Mouse (Mus musculus) T-helper 17 cell (primary cell): ENCODE measurements around the gene 2210016L21Rik.

ENCODE experiments used
- in situ Hi-C, 2 experiments: fragments of 300-600 bp; cut with MboI, MseI; formaldehyde crosslinking; loops; 1 replicate in 1 of 2; 2 replicates in 1 of 2; pipeline ENCODE4 v1.15.1; 2025; ENCODE audit warnings: high pct_unique_total_duplicates in 2 of 2

2210016L21Rik gene

GRCm38 (mm10) chr5:114942766-114943130 lies 790 bp downstream of the 2210016L21Rik start:
- in situ Hi-C loops: no loop called here

DNA sequence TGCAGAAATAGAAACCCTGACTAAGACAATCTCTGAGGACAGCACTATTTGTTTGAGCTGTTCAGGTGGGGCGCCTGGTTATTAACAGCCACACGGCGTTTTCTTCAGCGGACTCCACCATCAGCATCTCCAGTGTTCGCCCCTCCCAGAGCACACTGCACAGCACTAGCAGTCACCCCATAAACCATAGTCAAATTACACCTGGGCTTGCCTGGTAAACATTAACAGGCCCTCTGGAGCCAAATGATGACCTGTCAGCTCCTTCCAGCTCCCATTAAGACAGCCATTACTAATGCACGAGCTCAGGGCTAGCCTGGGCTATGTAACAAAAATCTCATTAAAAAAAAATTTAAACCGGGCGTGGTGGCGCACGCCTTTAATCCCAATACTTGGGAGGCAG lies 3.1 kb downstream of the 2210016L21Rik start:
- in situ Hi-C loops: no loop called here

- in situ Hi-C loops: no loop called here
Observed at GRCm38 (mm10) chr5:114948891-114949290, 6.9 kb downstream of the 2210016L21Rik start.

GRCm38 (mm10) chr5:114949316-114949715 lies 7.4 kb downstream of the 2210016L21Rik start:
- in situ Hi-C loops: no loop called here

DNA sequence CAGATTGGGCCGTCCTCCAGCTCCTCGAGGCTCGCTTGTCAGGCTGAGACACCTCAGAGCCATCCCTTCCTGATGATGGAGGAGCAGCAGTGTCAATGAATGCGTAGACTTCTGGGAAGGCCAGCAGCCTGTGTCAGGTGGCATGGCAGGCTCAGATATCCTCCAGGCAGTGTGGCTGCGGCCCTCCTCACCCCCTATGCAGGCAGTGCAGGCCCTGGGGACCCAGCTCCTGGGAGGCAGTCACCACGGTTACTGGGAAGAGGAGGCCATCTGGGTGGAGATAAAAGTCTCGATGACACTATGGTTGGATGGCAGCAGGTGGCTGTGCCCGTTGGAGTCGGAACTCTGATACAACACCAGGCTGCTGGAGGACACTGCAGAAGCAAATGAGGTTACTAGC lies 7.9 kb downstream of the 2210016L21Rik start:
- in situ Hi-C loops: no loop called here

DNA sequence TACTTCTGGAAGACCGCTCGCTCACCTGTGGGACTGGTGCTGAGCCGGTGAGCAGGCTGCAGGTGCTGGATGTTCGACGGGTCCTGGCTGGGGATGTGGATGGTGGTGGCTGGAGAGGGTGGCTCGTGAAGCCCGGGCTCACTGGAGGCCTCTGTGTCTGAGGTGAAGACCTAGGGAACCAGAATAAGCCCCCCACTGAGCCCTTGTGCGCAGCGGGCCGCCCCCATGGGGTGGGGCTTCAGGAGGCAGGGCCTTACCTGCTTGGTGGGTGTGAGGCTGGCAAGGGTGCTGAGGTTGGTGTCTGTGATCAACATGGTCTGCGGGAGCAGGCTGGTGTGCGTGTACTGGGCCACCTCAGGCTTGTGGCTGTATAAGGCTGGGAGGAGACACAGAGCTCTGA lies 8.7 kb downstream of the 2210016L21Rik start:
- in situ Hi-C loops: no loop called here

GRCm38 (mm10) chr5:114951279-114951880 lies 9.4 kb downstream of the 2210016L21Rik start:
- in situ Hi-C loops: no loop called here

DNA sequence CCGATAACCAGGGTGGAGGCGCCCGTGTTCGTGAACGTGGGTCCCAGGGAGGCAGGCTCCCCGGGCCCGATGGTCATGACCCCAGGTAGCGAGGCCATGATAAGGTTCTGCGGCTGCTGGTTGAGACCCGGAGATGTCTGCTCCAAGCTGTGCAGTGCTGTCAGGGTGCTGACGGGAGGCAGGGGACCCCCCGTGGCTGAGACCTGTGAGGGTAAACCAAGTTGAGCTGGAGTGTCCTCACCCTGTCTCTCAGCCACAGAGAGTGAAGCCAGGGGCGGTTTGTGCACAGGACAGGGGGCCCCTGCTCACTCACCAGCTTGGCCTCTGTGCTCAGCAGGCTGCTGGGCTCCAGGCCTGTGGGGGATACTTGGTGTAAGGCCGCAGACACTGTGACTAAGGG lies 11.4 kb downstream of the 2210016L21Rik start:
- in situ Hi-C loops: no loop called here

- in situ Hi-C loops: no loop called here
Observed at GRCm38 (mm10) chr5:114958069-114958468, 16.1 kb downstream of the 2210016L21Rik start.

- in situ Hi-C loops: loop anchor here in 1 of 2 experiments (10.0 kb wide), 1 partner anchor 473 kb away; no protein-coding TSS in a partner anchor
Observed at GRCm38 (mm10) chr5:114961590-114962360, 19.8 kb downstream of the 2210016L21Rik start.

- in situ Hi-C loops: loop anchor here in 1 of 2 experiments (10.0 kb wide), 1 partner anchor 470 kb away; no protein-coding TSS in a partner anchor
Observed at GRCm38 (mm10) chr5:114964315-114964966, 22.5 kb downstream of the 2210016L21Rik start.

DNA sequence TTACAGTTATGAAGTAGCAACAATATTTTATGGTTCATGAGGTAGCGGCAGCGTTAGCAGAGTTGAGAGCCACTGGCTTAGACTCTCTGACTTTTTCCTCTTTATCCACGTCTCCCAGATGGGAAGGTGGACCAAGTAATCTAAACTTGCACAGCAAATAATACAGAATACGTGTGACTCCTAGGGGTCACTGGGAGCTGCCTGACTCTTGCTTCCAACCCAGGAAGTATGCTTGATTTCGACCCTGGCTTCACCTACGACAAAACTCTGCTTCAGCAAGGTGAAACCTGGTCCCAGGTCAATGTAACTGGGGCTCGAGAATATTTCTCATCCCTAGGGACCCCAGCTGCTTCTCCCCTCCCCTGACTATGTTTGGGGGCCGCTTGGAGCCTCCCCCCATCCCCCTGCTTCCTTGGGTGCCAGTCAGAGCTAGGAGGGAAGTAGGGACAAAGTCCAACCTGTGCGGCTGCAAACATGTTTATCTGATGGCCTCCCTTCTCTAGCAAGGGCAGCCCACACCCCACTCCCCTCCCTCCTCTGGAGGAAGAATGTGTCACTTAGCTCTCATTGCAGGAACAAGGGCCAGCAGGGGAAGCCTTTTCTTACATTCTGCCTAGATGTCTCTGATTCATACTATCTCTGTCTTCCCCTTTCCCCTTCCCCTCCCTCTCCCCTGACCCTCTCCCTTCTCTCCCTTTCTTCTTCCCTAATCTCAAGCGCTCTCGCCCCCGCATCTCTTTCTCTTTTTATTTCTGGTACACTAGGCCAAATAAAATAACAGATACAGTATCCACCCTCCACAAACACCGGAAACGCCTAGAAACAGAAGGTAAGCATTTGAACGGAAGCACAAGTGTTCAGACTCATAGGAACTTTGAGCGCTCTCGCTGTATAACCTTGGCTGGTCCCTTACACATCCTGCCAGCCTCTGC lies 23.3 kb downstream of the 2210016L21Rik start:
- in situ Hi-C loops: loop anchor here in 1 of 2 experiments (10.0 kb wide), 1 partner anchor 470 kb away; no protein-coding TSS in a partner anchor

- in situ Hi-C loops: loop anchor here in 1 of 2 experiments (10.0 kb wide), 1 partner anchor 467 kb away; no protein-coding TSS in a partner anchor
Observed at GRCm38 (mm10) chr5:114967523-114968268, 25.7 kb downstream of the 2210016L21Rik start.

DNA sequence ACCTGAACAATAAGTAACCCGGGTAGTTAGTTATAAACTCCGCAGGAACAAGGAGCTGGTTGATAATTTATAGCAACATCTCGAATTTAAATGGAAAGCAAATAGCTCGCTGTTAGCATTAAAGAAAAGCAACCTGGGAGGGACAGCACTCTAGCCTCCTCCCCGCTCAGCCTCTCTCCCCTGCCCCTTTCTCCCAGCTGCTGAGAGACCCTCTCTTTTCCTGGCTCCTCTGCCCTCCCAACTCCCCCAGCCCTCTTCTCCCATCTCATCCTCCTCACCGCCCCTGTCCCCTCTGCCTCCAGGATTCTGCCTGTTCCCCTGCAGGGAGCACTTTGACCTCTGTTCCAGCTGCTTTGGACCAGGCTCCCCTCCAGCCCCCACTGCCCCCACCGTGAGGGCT lies 26.7 kb downstream of the 2210016L21Rik start:
- in situ Hi-C loops: loop anchor here in 1 of 2 experiments (10.0 kb wide), 1 partner anchor 466 kb away; no protein-coding TSS in a partner anchor

GRCm38 (mm10) chr5:114969064-114969463 lies 27.1 kb downstream of the 2210016L21Rik start:
- in situ Hi-C loops: loop anchor here in 1 of 2 experiments (10.0 kb wide), 1 partner anchor 466 kb away; no protein-coding TSS in a partner anchor

DNA sequence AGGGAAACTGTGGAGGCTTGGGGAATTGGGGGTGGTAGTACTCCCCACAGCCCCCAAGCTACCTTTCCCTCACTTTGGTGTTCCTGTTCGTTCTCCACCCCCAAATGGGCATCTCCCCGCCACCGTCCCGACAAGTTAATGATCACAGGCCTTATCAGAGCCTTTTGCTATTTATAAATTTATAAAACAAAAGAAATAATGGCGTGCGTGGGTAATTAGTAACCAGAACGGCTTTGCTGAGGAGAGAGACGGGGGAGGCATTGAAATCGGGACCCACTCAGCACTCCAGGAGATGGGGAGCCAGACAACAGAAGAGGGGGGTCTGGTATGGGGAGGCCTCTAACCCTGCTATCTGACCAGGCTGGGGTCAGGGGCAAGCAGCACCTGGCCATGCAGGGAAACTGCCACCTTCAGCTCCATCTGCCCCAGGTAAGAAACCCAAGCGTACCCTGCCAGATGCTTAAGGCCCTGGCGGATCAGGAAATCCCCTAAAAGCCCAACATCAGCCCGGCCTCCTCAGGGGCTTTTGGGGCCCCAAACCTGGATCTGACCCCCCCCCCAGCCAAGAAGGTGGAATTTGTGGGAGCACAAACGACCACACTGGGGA lies 27.8 kb downstream of the 2210016L21Rik start:
- in situ Hi-C loops: loop anchor here (10.0 kb wide), 3 partner anchors 135 to 485 kb away; no protein-coding TSS in a partner anchor

GRCm38 (mm10) chr5:114970824-114971227 lies 28.9 kb downstream of the 2210016L21Rik start, which contains the start of gene Hnf1a:
TSS of gene Hnf1a (minus strand) at chr5:114971094.
- in situ Hi-C loops: loop anchor here (10.0 kb wide), 2 partner anchors 134 to 484 kb away; no protein-coding TSS in a partner anchor

GRCm38 (mm10) chr5:114972201-114972600 lies 30.2 kb downstream of the 2210016L21Rik start:
- in situ Hi-C loops: loop anchor here (10.0 kb wide), 2 partner anchors 133 to 483 kb away; no protein-coding TSS in a partner anchor

GRCm38 (mm10) chr5:114973131-114973530 lies 31.2 kb downstream of the 2210016L21Rik start:
- in situ Hi-C loops: loop anchor here (10.0 kb wide), 2 partner anchors 132 to 482 kb away; no protein-coding TSS in a partner anchor
